Mouse (Mus musculus) forebrain, embryonic 11.5 days (tissue): ENCODE data around the gene Slc35b3. TPM values are rescaled to one million over a fixed set of nuclear protein-coding genes. Genes with fewer than 3 reads are reported as not detected.

Experiments used
- ATAC-seq: fragments of 200-750 bp; cut with Nextera tagmentation; replicated peaks from 2 replicates; pipeline ENCODE4 v1.8.0; 2017; ENCODE audit warnings: moderate TSS enrichment; ENCODE audit not compliant: low FRiP score
- DNase-seq: peaks from one replicate; pipeline ENCODE4 v3.0.0-alpha.2; 2017; ENCODE audit warnings: low spot score
- H3K27ac ChIP-seq: fragments of 300-500 bp; sonication (generic); 2 replicates; pipeline ENCODE4 v1.5.1; 2014; ENCODE audit warnings: low read depth, low read length
- H3K27me3 ChIP-seq: fragments of 300-500 bp; sonication (generic); 2 replicates; pipeline ENCODE4 v1.6.1; 2014; ENCODE audit warnings: mild to moderate bottlenecking, low read length, mixed read lengths; ENCODE audit not compliant: control insufficient read depth, insufficient read depth
- H3K36me3 ChIP-seq: fragments of 300-500 bp; sonication (generic); 2 replicates; pipeline ENCODE4 v1.6.1; 2014; ENCODE audit warnings: mild to moderate bottlenecking, low read length, moderate library complexity, mixed read lengths; ENCODE audit not compliant: control insufficient read depth, insufficient read depth
- H3K4me1 ChIP-seq: fragments of 300-500 bp; sonication (generic); replicated peaks from 2 replicates; pipeline ENCODE4 v1.6.1; 2014; ENCODE audit warnings: low read length, mixed read lengths; ENCODE audit not compliant: control insufficient read depth, insufficient read depth
- H3K4me2 ChIP-seq: fragments of 300-500 bp; sonication (generic); 2 replicates; pipeline ENCODE4 v1.6.1; 2014; ENCODE audit warnings: low read depth, mild to moderate bottlenecking, low read length, moderate library complexity, mixed read lengths; ENCODE audit not compliant: severe bottlenecking
- H3K4me3 ChIP-seq: fragments of 300-500 bp; sonication (generic); 2 replicates; pipeline ENCODE4 v1.5.1; 2014; ENCODE audit warnings: low read depth, low read length
- H3K9ac ChIP-seq: fragments of 300-500 bp; sonication (generic); 2 replicates; pipeline ENCODE4 v1.6.1; 2014; ENCODE audit warnings: low read length
- H3K9me3 ChIP-seq: fragments of 300-500 bp; sonication (generic); 2 replicates; pipeline ENCODE4 v1.6.1; 2016; ENCODE audit warnings: low read length, mixed read lengths; ENCODE audit not compliant: control insufficient read depth
- WGBS: fragments of 180-500 bp; shearing (Covaris S2); extraction: QIAGEN DNeasy Blood & Tissue Kit; methylation state at CpG from one replicate; pipeline ENCODE4 v1.1.7; 2014; 5-methylcytosine and 5-hydroxymethylcytosine counted together
- polyA plus RNA-seq: library from polyadenylated mRNA; unstranded; fragments of >200 nt; fragmentation: Nextera tagmentation; extraction: Ambion mirVana; gene quantifications from 2 replicates; pipeline ENCODE4 v1.2.1, GENCODE M21; 2014

Gene Slc35b3
- polyA plus RNA-seq = 26.1 and 28.9 TPM in 2 replicates

DNA sequence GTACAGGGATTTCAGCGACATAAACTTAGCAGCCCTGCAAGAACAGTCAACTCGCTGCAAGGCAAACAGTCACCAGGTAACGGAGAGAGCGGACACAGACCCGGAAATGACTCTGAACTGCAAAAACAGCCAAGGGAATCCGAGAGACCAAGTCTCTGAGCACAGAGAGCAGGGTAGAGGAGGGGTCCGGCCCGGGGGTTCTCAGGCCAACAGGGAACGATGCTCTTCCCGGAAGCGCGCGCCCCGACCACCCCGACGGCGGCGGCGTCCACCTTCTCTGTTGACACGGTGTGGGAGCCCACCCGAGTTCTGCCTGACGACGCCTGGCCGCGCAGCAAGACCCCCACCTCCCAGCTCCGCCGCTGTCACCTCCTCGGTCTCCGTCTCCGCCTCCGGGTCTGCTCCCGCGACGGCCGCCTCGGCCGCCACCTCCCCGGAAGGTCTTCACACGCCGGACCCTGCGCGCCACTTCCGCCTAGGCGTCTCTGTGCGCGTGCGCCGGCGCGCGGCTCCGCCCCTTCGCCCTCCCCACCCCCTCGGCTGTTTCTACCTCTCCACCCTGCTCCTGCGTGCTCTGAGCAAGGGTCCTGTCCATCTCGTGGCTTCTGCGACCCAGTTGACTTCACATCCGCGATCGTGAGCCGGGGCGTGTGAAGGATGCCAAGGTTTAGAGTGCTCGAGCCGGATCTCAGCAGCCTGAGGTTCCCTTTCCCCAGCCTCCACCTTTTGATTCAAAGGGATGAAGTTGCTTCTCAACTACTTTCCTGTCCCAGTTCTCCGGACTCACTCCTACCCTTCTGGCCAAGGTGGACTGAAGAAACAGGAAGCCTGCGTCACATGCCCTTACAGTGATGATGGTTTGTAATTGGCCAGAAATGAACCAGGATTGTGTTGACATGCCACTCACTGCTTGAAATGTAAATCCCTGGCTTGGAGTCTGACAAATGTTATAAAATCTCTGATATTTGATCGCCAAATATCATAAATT, at the start of gene Slc35b3:
TSS of gene Slc35b3 (minus strand) at position 813 of the 988 bp plus-strand sequence.
- H3K36me3 ChIP-seq = no peaks in the 10 kb centered on the region
- peak within 1 kb of the TSS; percentile 64 for H3K9ac ChIP-seq
- H3K27ac ChIP-seq = 0 out of 2 replicates have a peak within 1 kb of the TSS, but pooled peaks have one; percentile 1
- peaks cover 3% of the 10 kb centered on the region; the same call in 1 of the 2 replicates for H3K4me1 ChIP-seq
- H3K4me2 ChIP-seq = peak within 1 kb of the TSS; percentile 59
- WGBS = 2% methylated on average over 65 of the region's 67 CpGs
- H3K9me3 ChIP-seq = no peaks in the 10 kb centered on the region
- DNase-seq (peak; percentile 91), ATAC-seq (peak; percentile 99)
- peak within 1 kb of the TSS; percentile 80 for H3K4me3 ChIP-seq
- no peaks in the 10 kb centered on the region for H3K27me3 ChIP-seq

DNA sequence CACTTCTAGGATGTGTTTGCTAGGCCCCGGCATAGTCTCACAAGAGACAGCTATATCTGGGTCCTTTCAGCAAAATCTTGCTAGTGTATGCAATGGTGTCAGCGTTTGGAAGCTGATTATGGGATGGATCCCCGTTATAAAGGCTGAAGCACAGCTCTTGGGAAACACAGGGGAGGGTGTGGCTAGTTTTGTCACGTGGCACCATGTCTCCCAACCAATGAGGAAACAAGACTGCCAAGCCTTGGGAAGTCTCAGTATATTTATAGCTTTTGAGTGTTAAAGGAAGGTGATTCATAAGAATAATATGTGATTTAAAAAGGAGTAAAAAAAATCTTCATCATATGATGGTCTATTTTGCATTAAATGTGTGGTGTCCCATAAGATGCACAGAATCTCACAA, 49.6 kb upstream of the Slc35b3 start:
- Histone ChIP-seq H3K4me2 (no peak overlapping the region), H3K4me3 (no peak overlapping the region), H3K27me3 (no peaks in the 10 kb centered on the region), H3K9ac (no peak overlapping the region), H3K36me3 (no peaks in the 10 kb centered on the region), H3K4me1 (no peaks in the 10 kb centered on the region), H3K27ac (no peak overlapping the region), H3K9me3 (no peaks in the 10 kb centered on the region)
- DNase-seq (no peak), ATAC-seq (no peak)
- 85% methylated on average over 4 of the region's 4 CpGs for WGBS

DNA sequence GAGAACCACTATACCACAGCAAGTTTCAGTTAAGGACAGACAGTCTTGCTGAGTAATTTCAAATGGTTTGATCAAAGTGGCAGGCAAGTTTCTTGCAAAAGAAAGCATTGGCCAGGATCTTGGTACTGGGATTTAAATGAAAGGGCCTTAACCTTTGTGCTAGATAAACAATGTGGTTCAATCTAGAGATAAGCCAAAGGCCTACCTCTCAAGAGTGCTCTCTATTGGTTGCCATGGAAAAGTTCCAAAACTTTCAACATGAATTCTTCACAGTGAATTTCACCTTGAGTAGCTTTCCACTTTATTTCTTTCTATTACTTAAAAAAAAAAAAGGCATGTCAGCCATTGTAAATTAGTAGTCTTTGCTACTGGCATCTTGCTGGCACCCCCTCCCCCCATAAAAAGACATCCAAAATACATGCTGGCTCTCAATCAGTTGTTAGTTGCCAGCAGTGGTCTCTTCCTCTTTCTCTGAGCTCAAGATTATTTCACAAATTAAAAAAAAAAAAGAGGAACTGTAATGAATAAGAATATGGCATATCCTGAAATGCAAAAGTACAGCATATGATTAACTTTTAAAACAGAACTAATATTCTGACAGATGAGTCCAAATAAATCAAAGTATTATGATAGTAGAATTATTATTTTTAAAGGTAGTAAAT, 42.6 kb upstream of the Slc35b3 start:
- H3K4me3 ChIP-seq = no peak overlapping the region
- no peaks in the 10 kb centered on the region for H3K9me3 ChIP-seq
- ATAC-seq (no peak), DNase-seq (no peak)
- no peaks in the 10 kb centered on the region for H3K36me3 ChIP-seq
- H3K27ac ChIP-seq = no peak overlapping the region
- H3K4me2 ChIP-seq = no peak overlapping the region
- H3K4me1 ChIP-seq = no peaks in the 10 kb centered on the region
- no peak overlapping the region for H3K9ac ChIP-seq
- H3K27me3 ChIP-seq = no peaks in the 10 kb centered on the region

DNA sequence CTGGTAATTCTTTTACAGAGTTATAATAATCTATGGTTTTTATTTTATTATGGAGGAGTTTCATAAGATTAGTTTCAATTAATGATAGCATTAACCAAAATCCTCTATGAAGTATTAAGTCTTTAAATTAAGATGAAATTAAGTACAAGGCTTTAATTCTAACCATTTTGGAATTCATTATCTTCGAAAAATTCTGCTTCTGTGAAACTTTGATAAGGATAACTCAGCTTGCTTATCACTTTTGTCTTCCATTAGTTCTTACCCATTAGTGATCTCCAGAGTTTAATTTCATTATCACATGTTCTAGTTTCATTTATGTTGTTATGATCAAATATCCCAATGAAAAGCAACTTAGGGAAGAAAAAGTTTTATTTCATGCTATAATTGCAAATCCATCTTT, 41.7 kb upstream of the Slc35b3 start:
- no peaks in the 10 kb centered on the region for H3K9me3 ChIP-seq
- no peaks in the 10 kb centered on the region for H3K4me1 ChIP-seq
- no peak for DNase-seq
- H3K4me3 ChIP-seq = no peak overlapping the region
- WGBS = 79% methylated on average over 1 of the region's 1 CpGs
- no peak overlapping the region for H3K27ac ChIP-seq
- no peaks in the 10 kb centered on the region for H3K36me3 ChIP-seq
- H3K9ac ChIP-seq = no peak overlapping the region
- H3K27me3 ChIP-seq = no peaks in the 10 kb centered on the region
- no peak overlapping the region for H3K4me2 ChIP-seq
- no peak for ATAC-seq

DNA sequence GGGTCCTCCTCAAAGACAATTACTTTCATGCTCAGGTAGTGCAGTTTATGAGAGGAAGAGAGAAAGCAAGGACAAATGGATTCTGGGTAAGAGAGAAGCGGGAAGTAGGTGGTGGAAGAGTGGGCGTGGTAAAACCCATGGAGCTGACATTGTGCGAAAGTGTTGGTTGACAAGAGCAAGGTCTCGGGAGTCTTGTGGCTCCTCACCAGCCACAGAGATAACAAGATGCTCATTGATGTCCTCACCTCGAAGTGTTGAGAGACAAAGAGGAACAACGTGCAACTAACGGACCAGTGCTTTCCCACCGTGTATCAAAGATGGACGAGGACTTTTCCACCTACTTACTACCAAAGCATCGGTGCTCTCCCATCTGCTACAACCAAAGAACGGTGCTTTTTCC, 40.8 kb upstream of the Slc35b3 start:
- H3K4me2 ChIP-seq = no peak overlapping the region
- WGBS = 90% methylated on average over 11 of the region's 11 CpGs
- ATAC-seq (no peak), DNase-seq (no peak)
- H3K4me1 ChIP-seq = no peaks in the 10 kb centered on the region
- H3K27ac ChIP-seq = no peak overlapping the region
- H3K36me3 ChIP-seq = no peaks in the 10 kb centered on the region
- H3K4me3 ChIP-seq = no peak overlapping the region
- H3K9me3 ChIP-seq = no peaks in the 10 kb centered on the region
- no peak overlapping the region for H3K9ac ChIP-seq
- H3K27me3 ChIP-seq = no peaks in the 10 kb centered on the region

GRCm38 (mm10) chr13:38998958-38999357, 38.3 kb upstream of the Slc35b3 start:
- DNase-seq = no peak

DNA sequence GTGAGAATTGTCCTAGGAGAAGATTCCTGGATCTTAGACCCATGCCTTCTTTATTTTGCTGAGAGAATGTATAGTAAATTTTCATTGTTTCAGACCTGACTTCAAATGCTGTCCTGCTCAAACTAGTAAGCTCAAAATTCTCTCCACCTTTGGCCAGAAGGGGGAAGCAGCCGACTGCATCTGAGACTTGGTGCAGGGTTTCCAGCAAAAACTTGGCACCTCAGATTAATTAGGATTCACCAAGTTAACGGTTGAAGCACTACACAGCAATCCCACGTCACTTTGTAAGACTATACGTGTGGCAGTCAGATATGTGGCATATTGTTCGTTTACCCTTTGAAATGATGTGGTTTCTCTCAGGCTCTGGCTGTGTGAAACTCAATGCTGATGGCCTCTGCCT, 31.9 kb upstream of the Slc35b3 start:
- Histone ChIP-seq H3K36me3 (no peaks in the 10 kb centered on the region), H3K27ac (no peak overlapping the region), H3K27me3 (no peaks in the 10 kb centered on the region), H3K9me3 (no peaks in the 10 kb centered on the region), H3K9ac (no peak overlapping the region), H3K4me1 (no peaks in the 10 kb centered on the region), H3K4me2 (no peak overlapping the region), H3K4me3 (no peak overlapping the region)
- DNase-seq (peak; percentile 55), ATAC-seq (no peak)
- WGBS = 37% methylated on average over 5 of the region's 5 CpGs

More at GRCm38 (mm10) chr13:38998958-38999357, 38.3 kb upstream of the Slc35b3 start:
- H3K27ac ChIP-seq = no peak overlapping the region
- H3K4me3 ChIP-seq = no peak overlapping the region
- H3K27me3 ChIP-seq = no peaks in the 10 kb centered on the region
- no peaks in the 10 kb centered on the region for H3K4me1 ChIP-seq
- H3K4me2 ChIP-seq = no peak overlapping the region
- 85% methylated on average over 9 of the region's 9 CpGs for WGBS
- no peak overlapping the region for H3K9ac ChIP-seq
- no peaks in the 10 kb centered on the region for H3K36me3 ChIP-seq
- H3K9me3 ChIP-seq = no peaks in the 10 kb centered on the region
- no peak for ATAC-seq

DNA sequence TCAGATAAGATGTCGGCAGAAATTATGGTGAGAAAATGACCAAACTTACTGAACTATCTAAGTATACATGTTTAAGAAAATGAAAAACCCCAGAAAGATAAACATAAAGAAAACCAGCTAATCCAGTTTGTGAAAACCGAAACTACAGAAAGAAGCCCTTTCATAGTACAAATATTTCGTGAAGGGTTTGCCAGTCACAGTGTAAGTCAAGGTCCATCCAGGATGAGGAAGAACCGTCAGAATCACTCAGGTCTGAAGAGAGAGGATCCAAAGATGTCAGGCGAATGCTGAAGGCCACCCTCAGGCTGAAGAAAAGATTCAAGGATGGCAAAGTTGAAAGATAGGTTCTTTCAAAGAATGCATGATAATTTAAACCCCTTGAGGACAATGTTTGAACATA, 23.1 kb upstream of the Slc35b3 start:
- Histone ChIP-seq H3K9me3 (no peaks in the 10 kb centered on the region), H3K27ac (no peak overlapping the region), H3K4me3 (no peak overlapping the region), H3K36me3 (no peaks in the 10 kb centered on the region), H3K4me1 (no peaks in the 10 kb centered on the region), H3K27me3 (no peaks in the 10 kb centered on the region), H3K9ac (no peak overlapping the region), H3K4me2 (no peak overlapping the region)
- no peak for ATAC-seq
- 88% methylated on average over 5 of the region's 5 CpGs for WGBS
- DNase-seq = no peak
